Mouse (Mus musculus): ENCODE results near the gene Slc36a4.

Gene Slc36a4

DNA sequence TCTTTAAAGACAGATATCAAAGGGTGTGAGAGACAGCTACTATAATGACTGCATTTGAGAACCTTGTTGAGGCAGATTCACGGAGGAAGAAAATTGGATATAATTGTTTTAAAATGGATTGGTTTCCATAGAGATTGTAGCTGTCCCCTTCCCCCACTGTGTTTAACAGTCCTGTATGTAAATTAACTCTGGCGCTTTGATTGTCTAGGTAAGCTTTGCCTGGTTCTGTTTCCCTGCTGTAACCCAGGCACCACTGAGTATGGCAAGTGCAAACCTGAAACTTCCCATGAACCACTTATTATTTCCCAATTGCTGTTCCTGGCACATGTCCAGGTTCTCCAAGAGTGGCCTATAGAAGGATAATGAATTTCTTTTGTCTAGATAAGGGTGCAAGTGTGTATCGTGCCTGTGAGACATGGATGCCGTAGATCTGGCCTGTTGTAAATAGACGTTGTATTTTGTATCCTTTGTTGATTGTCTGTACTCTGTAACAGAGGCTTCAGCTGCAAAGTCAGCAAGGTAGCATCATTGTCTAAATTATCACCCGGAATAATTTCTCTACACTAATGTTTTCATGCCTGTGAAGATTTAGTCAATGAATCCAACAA lies 11.8 kb downstream of the Slc36a4 start:
- DNase-seq (ENCODE audit: inconsistent age in 2 of 2, low spot score in 1 of 2), result peak in 1 of 2 experiments; percentile 16

DNA sequence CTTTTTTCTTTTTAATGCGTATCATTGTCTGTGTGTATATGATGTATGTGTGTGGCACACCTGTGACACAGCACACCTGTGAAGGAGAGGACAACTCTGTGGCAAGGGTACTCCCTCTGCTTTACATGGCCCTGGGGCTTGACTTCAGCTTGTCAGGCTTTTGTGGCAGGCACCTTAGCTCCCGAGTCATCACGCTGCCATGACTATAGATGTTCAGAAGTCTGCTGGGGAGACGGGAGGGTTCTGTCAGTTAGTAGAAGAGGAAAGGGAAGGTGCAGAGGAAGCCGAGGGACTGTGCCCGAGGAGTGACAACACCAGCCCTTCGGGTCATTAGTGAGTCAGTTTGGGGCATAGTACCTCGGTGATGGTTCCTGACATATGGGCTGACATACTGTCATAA lies 13.0 kb downstream of the Slc36a4 start:
- DNase-seq (ENCODE audit: inconsistent age in 2 of 2, low spot score in 1 of 2), result peak in 1 of 2 experiments; percentile 13

DNA sequence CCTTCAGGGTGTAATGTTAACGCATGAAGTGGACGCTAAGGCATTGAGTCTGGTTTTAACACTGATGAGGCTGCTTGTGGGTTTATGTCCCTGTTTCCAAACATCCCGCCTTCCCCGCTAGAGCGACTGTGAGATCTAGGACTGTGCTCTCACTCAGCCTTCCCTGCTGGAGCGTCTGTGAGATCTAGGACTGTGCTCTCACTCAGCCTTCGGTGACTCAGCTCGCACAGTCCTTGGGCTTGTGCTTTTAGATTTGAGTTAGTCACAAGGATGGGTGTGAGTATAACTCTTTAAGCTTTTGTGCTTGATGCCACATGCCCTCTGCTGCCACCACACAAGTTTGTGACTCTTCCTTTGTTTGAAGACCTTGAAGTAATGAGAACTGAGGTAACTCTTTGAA lies 17.6 kb downstream of the Slc36a4 start:
- peak; percentile 24 to 72 for DNase-seq (ENCODE audit: inconsistent age in 2 of 2, low spot score in 1 of 2)

DNA sequence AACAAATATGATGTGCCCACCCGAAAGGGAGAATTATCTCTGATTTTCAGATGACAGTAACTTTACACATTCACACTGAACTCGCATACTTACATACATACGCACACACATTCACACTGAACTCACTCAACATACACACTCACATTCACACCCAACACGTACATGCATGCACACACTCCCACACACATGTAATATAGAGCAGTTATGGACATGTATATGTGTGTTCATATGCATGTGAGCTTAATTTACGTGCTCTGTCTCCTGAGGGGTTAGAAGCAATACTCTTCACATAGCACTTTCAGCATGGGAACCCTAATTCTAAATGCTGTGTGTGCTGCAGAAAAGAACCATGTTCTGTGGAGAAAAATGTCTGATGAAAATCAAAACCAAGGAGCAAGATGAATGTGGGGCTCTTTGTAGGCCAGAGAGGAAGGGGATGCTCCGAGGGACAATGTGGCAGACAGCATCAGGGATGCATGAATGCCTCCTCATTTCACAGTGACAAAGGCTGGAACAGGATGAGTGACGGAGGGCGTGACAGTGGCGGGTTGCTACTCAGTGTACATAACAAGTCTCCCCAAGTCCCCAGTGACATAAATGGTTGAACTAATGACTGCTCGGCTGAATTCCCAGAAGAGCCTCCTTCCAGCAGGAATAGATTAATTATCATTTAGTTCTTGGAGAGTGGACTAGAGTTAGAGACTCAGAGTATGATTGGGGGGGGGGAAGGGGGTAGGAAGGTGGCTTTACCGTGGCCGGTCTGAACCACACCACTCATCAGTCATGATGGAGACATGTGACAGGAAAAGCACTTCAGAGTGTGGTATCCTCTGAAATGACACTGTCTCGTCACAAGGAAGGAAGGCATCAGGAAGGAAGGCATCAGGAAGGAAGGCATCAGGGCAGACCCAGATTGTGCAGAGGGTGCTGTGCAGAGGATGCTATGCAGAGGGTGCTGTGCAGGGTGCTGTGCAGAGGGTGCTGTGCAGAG lies 22.5 kb downstream of the Slc36a4 start:
- no peak for DNase-seq (ENCODE audit: inconsistent age in 2 of 2, low spot score in 1 of 2)

DNA sequence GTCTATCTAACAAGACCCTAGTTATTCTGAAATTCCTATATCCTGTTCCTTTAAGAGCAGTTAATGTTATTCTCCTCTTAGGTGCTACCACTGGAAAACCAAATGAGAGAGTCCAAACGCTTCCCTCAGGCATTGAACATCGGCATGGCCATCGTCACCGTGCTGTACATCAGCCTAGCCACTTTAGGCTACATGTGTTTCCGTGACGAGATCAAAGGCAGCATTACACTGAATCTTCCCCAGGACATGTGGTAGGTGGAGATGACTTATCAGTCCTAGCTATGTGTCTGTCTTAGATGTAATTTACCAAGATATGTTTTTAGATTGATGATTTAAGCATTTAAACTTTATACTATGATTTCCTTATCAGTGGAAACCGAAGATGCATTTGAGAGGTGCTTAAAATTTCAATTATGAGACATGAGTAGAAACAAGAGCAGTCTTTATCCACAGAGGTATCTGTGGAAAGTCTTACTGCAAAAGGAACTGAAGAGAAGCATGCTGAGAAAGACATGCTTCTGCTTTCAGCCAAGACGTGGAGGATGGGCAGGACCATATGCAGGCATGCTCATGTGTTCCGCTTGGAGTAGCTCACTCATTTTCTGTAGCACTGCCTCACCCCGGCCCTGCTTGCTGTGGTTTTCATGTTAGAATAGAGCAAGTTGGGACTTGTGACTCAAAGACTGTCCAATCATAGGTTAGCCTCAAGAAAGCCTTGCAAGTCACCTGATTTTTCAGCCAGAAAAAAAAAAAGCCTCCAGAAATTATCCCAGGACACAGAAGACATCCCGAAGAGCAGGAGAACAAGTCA lies 24.7 kb downstream of the Slc36a4 start:
- DNase-seq (ENCODE audit: inconsistent age in 2 of 2, low spot score in 1 of 2), result no peak

DNA sequence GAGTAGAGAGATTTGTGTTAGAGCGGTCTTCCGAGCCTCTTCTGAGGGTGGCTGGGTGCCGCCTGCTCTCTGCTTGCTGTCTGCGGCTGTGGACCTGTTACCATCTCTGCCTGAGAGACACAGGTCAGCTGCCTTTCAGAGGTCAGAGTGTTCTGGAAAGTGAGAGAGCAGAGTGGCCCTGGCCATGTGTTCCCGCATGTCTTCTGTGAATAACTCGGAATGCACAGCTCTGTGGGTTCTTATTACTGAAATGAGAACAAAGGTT lies 25.3 kb downstream of the Slc36a4 start:
- DNase-seq (ENCODE audit: inconsistent age in 2 of 2, low spot score in 1 of 2), result no peak

DNA sequence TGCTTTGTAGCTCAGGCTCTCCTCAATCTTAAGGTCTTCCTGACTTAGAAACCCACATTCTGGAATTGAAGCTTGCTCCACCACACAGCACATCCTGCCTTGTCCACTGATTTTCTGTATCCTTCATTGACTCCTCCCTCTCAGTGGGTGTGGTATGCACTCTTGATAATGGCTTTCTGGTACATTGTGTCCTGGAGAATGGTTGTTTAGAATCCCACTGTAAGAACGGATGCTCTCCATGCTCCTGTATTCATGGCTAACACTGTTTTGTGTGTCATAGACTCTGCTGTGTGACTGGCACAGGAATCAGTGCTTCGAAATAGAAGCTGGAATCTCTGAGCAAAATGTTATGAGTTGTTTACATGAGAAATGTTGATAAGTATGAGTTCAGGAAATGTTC lies 28.0 kb downstream of the Slc36a4 start:
- no peak for DNase-seq (ENCODE audit: inconsistent age in 2 of 2, low spot score in 1 of 2)

DNA sequence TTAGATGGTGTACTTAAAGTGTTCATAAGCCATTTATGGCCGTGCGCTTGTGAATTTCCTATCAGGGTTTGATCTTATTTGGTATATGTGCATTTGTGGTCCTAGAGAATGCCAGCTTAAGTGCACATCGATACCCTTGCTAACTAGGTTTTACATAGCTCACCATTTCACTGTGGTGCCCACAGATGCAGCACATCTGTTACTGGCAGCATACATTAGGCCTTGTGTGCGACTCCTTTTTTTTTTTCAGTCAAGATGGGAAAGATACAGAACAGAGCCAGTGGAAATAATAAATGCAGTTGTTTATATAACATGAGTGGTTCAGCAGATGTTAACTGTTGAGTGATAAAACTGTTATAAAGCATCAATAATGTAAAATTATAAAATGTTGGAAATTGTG lies 31.9 kb downstream of the Slc36a4 start:
- no peak for DNase-seq (ENCODE audit: inconsistent age in 2 of 2, low spot score in 1 of 2)

DNA sequence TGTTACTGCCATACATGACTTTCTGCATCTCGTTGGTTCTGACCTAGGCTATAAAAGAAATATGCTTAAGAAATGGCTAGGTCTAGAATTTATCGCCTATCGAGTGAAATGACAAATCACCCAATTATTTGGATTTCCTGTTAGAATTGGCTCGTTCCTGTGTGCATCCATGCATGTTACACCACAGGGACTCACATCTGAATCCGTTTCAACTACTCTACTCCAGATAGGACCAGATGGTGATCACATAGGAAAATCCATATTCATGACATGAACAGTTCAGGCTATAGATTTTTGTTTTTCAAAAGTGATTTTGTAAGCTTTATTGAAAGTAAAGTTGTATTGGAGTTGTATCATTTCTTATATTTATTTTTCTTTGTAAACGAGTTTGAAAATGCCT lies 32.4 kb downstream of the Slc36a4 start:
- DNase-seq (ENCODE audit: inconsistent age in 2 of 2, low spot score in 1 of 2), result no peak

DNA sequence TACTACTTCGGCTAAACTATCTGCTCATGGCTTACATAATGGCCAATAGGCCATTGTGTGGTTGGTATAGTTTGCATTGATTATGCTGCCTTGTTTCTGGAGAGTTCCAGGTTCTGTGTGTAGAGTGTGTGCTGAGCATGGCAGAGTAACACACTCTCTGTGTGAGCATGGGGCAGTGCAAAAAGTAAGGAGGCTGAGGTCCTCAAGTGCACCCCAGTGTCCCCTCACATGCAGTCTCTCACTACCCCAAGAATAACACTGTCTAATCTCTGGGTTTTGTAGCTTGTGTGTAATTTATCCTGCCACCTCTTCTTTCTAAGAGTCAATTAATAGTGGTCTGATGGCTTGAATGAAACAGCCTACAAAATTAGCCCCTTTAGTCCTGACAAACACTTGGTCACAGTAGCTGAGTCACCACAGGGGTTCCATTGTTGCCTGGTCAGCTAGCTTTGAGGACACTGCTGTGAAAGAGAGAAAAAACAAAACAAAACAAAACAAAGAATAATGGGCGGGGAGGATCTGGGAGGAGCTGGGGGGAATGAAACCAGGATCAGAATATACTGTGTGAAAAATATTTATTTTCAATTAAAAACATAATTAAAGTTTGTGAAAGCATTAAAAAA lies 36.6 kb downstream of the Slc36a4 start:
- DNase-seq (ENCODE audit: inconsistent age in 2 of 2, low spot score in 1 of 2), result no peak

DNA sequence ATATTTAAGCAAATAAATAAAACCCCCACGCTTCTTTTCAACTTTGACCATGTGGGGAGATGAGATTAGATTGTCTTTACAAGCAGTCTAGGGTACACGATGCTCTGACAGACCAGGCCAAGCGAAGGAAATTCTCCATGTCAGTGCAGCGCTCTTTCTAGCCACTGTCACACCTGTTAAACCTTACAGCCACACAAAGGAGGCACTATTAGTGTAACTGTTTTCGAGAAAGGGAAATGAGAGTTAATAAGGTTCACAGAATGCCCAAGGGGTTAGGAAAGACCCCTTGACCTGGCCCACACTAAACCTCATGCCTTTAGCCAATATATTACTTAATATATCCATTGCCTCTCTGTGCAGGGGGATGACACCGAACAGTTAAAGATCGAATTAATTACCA lies 37.1 kb downstream of the Slc36a4 start:
- no peak for DNase-seq (ENCODE audit: inconsistent age in 2 of 2, low spot score in 1 of 2)

DNA sequence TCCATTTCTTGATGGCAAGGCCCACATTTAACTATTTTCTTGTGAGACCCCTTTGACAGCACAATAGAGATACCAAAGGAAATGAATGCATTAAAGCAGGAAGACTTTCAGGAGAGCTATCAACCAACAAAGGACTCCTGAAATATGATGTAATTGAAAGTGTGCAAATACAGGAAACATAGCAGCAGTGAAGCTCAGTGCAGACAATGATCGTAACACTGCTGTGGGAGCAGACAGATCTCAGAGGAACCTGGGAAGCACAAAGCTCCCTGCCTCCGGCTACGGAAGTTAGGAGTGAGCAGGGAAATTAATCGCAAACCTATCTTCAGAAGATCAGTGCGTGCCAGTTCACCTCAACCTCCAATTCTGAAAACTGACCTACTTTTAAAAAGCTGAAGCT lies 38.8 kb downstream of the Slc36a4 start:
- DNase-seq (ENCODE audit: inconsistent age in 2 of 2, low spot score in 1 of 2), result no peak

DNA sequence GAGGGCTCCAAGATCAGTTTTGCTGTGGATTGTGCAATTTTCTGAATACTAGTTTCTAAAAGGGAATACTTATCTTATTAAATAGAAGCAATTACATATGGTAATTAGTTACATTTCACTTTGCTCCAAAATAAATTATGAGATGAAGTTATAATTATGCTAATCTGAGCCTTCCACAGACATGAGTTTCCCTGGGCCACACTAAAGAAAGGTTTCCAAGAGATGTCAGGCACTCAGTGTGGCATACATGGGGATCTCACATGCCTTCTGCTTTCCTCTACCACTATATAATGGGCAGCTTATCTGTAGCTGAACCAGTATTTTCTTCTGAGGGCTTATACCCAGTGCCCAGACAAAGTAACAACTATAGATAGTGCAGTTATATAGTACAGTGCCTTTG lies 49.8 kb downstream of the Slc36a4 start:
- DNase-seq (ENCODE audit: inconsistent age in 2 of 2, low spot score in 1 of 2), result no peak

DNA sequence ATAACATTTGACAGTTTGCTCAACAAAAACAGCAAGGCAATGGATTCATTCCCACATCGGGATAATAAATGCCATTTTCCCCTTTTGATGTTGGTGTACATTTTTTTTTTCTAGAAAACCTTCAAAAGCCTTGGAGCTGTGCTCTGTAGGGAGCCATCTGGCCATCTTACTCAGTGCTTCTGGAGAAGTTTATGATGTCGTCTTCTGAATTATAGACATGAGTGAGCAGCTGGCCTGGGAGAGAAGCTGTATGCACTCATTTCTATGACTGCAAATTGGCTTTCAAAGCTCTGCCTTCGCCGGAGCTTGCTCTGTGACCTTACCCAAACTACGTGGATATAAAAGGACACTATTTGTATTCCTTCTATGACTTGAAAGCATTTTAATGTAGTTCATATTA lies 56.8 kb downstream of the Slc36a4 start:
- DNase-seq (ENCODE audit: inconsistent age in 2 of 2, low spot score in 1 of 2), result no peak

DNA sequence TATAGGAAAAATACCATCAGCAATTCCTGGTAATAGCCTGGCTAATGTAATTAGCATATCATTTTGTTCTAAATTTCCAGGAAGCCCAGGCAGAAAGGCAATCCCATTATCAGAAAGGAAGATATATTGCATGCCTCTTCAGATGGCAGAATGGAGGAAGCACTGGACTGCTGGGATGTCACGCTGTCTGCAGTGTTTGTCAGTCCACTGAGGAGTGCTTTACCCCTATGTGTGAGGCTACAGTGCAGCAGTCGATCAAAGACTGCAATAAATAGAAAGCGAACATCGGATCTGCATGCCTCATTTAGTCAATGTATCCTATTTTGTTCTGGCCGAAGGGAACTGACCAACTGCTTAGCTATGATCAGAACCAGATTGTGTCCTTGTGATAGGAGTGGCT lies 57.3 kb downstream of the Slc36a4 start:
- DNase-seq (ENCODE audit: inconsistent age in 2 of 2, low spot score in 1 of 2), result no peak

DNA sequence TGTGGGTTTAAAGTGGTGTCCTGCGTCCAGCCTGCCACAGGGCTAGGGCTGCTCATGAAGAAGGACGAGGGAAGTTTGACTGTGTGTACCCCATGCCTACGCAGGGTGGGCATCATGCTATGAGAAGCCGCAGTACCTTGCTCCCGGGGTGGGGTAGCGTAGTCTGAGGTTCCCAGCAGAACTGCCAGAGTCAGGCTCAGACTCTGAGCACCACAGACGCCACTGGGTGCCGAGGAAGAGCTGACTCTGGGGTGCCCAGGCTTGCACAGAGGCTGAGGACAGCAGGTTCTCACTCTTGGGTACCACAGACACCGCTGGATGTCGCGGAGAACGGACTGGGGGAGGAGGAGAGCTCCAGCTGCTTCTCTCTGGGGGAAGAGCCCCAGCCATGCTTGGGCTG lies 63.2 kb downstream of the Slc36a4 start:
- no peak for DNase-seq (ENCODE audit: inconsistent age in 2 of 2, low spot score in 1 of 2)

DNA sequence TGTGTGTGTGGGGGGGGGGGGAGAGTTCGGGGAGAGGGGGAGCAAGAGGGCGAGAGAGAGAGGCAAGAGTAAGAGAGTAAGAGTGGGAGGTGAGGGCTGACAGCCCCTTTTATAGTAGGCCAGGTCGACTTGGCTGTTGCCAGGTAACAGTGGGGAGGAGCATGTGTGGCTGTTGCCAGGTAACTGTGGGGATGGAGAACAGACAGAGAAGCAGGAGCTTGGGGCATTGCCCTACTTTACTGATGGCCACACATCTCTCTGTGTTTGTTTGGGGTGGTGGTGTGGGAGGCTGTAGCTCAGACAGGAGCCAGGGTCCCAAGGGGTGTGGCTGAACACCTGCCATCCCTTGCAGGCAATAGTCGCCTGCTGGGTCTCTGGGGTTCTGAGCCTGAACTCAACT lies 63.9 kb downstream of the Slc36a4 start:
- DNase-seq (ENCODE audit: inconsistent age in 2 of 2, low spot score in 1 of 2), result no peak

DNA sequence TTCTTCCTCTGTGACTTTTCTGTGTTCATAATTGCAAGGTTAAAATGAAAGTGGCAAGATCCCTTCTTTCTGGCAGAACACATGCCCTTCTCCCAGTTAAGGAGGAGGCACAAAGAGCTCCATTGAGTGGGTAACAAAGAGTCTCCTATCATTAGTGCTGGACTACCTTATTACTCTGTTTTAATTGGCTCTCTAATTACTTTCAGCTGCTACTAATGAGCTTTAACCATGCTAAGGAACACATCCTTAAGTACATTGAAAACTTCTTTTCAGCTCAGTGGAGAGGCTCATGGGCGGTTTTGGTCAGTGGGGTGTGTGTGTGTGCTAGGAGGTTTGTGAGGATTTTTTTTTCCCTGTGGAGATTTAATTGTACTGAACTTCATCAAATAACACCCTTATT lies 65.4 kb downstream of the Slc36a4 start:
- no peak for DNase-seq (ENCODE audit: inconsistent age in 2 of 2, low spot score in 1 of 2)

DNA sequence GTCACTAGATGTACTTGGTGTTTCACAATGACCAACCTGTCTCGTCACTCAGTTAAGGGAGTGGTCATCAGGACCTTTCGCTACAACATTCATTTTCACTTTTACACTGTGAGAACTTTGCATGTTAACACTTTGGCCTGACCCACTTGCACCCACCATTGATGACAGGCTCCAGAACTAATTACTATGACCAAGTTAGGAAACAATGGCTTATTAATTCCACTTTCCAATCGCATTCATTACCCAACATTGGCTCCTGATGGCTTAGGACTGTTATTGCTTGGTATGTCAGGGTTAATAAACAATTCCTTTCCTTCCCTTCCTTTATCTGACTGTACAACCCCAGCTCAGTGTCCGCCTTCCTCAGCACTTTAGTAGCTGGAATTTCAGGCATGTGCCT lies 72.4 kb downstream of the Slc36a4 start:
- DNase-seq (ENCODE audit: inconsistent age in 2 of 2, low spot score in 1 of 2), result no peak

DNA sequence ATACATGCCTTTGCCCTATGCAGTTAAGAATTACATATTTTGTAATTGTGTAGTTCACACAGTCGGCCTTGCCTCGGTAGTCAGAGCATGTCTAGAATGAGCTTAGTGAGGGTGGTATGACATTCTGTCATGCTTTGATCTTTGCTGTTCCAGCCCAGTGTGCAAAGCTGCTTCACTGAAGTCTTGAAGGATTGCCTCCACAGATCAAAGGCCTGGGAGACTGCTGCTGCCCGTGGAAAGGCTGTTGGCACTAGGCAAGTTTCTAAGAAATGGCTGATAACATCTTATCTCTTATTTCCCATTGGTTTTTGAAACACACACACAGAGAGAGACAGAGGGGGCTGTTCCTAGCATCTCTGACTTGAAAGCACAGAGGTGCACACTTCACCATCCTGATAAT lies 76.7 kb downstream of the Slc36a4 start:
- DNase-seq (ENCODE audit: inconsistent age in 2 of 2, low spot score in 1 of 2), result peak; percentile 11 to 43

DNA sequence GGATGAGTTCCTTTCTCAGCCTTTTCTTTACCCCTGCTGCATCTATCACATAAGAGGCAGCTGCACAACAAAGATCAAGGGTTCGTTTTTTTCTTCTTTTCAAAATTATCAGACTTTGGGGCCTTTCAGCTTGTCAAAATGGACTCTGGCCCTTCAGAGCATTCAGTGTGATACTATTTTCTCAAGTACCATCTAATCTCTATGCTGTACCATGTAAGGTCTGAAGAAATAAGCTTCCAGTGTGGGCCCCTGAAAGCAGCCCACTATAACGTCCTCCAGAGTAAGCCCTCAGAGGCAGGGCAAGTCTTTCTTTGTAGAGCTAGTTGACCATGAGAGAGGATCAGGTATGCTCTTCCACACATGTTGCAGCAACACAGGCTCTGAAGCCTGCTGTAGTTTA lies 77.1 kb downstream of the Slc36a4 start:
- no peak for DNase-seq (ENCODE audit: inconsistent age in 2 of 2, low spot score in 1 of 2)

DNA sequence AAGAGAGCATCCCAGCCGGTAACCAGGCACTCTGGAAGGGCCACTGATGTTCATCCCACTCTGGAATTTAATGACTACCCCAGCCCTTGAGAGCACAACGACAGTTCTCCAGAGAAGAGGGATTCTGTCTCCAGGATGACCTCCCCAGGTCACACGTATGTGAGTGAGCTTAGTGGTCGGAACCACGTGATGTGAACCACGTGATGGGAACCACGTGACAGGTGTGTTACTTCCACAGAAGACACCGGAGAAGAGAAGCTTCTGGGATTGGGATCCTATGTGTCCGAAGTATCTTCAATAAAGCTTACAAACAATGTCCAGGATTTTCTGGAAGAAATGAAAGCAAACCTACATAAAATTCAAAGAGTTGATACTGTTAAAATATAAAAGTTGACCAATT lies 82.5 kb downstream of the Slc36a4 start:
- no peak for DNase-seq (ENCODE audit: inconsistent age in 2 of 2, low spot score in 1 of 2)

Data from adrenal gland, adult (tissue).